Mouse (Mus musculus): Measurements from ENCODE around the gene Commd3.

Commd3 gene

DNA sequence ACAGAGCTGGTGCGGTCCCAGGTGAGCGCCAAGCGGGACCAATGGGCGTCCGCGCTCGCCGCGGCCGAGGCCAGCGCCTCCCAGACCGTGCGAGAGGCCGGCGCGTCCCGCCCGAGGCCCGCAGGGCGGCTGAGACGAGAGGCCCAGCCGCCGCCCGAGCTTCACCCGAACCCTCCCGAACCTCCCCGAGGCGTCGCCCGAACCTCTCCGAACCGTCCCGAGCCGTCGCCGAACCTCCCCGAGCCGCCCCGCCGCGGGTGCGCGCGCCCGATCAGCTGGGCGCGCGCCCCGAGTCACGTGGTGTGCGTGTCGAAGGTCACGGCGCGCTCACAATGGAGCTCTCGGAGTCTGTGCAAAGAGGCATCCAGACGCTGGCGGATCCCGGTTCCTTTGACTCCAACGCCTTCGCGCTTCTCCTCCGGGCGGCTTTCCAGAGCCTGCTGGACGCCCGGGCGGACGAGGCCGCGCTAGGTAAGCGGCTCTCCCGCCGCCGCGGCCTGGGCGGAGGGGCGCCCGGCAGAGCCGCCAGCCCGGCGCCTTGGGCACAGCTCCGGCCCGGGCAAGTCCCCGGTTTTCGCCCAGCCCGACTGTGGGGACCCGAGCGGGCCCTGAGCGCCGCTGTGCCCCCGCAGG lies at the start of gene Commd3:
Commd3 (plus strand) TSS at position 252 of the 633 bp plus-strand sequence.
- peak; percentile 95 for DNase-seq

DNA sequence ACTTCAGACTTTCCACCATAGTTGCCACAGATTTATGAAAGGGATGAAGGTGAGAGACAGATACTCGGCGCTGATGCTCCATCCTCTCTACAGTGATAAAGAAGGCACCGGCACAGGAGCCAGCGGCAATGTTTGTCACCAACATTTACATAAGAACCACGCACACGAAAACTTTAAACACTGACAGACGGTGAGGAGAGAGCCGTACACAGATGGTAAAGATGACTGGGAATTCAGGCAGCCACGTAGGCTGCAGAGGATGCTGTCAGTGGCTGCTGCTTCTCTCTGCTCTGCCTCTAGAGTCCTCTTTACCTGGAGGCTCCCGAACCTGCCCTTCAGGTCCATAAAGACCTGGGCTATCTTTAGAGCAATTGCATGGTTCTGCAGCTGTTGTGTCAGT lies 49.0 kb upstream of the Commd3 start:
- DNase-seq, result no peak

DNA sequence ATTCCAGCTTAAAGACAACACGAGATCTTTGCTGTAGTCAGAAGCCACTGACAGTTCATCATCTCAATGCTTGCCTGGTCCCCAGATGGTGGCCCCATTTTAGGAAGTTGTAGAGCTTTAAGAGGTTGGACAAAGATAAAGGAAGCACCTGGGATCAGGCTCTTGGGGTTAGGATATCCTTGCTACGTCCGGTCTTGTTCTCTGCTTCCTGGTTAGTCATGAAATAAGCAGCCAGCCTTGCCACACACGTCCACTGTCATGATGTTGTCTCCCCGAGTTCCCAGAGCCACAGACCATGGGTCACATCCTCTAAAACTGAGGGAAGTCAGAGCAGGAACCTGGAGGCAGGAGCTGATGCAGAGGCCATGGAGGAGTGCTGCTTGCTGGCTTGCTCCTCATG lies 41.6 kb upstream of the Commd3 start:
- no peak for DNase-seq

DNA sequence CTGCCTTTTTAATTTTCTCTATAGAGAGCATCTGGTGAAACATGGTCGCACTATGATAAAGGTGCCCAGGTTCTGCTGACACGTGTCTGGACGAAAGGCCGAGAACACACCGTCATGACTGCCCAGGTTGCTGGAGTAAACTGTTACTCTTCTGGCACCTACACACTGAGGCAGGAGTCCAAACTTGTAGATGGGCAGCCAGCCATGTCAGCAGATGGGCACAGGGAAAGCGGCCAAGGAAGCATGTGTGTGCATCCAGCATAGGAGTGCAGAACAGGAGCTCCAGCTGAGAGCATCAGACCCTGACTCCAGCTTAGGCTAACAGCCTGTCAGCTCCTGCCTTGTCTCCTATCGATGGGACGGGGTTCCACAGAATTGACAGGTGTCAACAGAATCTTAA lies 37.1 kb upstream of the Commd3 start:
- peak; percentile 20 for DNase-seq

DNA sequence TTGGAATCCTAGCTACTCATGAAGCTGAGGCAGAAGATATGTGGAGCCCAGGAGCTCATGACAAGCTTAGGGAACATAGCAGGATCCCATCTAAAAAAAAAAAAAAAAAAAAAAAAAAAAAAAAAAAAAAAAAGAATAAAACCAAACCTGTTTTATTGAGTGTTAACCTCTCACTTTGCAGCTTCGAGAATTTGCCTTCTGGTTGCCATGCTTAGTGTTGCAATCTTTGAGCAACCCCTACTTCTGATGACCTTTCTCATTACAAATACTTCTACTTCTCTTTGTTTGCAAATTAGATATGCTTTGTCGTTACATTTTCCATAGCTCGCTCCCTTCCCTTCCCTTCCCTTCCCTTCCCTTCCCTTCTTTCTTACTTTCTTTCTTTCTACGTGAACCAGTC lies 23.6 kb upstream of the Commd3 start:
- no peak for DNase-seq

DNA sequence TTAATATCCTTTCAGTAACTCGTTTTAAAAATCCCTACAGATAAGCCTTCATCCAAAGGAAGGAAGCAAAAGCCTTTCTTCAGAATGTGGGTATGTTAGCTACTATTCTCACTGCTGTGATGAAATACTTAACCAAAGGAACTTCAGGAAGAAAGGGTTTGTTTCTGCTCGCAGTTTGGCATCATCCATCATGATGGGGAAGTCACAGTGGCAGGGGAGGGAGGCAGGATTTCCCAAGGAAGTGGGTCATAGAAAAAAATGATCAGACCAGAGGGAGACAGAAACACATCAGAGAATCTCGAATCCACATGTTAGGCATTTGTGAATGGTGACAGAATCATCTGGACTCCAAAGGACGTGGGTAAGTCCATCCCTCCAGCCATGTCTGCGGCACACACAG lies 17.4 kb upstream of the Commd3 start:
- DNase-seq, result peak; percentile 21

DNA sequence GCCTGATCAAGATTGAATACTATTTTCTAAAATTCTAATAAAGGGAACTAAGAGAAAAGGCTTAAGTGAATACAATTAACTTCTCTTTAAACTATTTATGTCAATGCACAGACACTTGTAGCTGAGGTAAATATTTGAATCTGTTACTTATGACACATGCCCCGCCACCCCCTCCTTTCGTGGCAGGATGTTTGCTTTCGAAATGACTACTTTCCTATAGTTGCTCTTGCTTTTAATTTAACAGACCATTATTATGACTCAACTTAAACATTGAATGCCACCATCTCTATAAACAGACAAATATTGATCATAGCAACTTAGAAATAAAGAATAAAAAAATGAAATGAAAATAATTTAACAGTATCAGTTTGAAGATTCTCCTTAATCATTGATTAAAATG lies 8.2 kb upstream of the Commd3 start:
- DNase-seq, result no peak

DNA sequence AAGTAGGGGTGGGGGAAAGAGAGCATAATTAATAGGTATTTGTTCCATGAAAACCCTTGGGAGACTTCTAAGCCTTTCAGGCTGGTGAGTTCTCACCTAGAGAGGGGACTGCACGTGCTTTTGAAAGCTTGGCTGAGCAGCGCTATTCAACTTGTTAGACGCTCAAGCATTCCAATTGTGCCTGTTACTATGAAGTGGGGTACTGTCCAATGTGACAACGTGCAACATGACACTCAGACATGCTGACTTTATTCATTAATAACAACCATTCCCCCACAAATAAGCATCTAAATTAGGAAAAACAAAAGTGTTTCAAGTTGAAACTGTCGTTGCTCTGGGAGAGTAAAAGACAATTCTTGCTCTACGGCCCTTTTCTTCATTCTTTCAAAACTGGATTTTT lies 1.1 kb upstream of the Commd3 start:
- DNase-seq, result no peak

DNA sequence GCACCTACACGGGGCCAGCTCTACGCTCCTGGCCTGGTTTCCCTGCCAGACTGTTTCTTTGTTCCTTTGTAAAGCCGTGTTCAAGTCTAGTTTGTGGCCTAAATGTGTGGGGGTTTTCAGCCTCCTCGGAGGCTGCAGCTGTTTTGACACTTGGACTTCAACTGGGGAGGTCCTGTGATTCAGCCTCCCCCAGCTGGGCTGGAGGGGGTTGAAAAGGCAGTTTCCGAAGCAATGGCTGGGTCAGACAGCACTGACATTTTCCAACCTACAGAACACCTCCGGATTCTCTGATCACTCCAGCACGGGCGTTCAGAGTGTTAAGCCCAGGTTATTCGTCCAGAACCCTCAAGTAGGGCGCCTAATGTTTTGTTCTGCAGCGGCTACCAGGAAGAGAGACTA lies 581 bp downstream of the Commd3 start:
- DNase-seq, result no peak

DNA sequence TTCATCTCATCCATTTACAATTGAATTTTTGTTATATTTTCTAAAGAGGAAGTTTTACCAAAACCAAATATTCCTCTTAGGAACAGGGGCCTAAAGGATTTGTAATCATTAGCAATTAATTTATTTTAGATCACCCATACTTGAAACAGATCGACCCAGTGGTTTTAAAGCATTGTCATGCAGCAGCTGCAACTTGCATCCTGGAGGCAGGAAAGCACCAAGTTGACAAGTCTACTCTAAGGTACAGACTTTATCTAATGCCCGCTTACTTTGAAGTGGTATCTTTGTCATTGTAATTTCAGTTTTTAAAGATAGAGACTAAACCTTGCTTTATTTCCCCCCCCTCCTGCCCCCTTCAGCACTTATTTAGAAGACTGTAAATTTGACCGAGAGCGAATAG lies 1.6 kb downstream of the Commd3 start:
- DNase-seq, result no peak

DNA sequence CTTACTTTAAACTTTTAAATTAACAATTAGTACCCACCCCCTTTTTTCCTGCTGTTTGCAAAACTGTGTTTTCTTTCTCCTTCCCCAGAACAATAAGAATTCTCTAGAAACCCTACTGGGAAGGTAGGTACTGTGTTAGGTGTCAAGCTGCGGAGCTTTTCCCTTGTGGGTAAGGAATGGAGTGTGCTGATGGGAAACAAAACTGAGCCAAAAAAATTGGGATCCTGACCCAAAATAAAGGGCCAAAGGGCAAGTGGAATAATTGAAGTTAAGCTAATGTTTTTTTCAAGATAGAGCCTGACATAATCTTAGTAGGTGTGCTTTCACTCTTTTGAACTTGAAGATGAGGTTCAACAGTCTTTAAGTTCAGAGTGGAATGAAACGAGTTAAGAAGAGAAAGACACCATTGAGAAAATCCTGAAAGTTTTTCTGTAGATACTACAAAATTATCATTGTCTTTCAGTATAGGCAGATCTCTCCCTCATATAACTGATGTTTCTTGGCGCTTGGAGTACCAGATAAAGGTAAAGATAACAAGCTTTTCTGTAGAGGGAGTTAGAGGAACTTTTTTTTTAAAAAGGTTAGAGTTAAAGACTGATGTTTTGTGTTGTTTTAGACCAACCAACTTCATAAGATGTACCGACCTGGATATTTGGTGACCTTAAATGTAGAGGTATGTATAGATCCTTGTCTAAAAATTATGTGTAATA lies 2.2 kb downstream of the Commd3 start:
- DNase-seq, result no peak

DNA sequence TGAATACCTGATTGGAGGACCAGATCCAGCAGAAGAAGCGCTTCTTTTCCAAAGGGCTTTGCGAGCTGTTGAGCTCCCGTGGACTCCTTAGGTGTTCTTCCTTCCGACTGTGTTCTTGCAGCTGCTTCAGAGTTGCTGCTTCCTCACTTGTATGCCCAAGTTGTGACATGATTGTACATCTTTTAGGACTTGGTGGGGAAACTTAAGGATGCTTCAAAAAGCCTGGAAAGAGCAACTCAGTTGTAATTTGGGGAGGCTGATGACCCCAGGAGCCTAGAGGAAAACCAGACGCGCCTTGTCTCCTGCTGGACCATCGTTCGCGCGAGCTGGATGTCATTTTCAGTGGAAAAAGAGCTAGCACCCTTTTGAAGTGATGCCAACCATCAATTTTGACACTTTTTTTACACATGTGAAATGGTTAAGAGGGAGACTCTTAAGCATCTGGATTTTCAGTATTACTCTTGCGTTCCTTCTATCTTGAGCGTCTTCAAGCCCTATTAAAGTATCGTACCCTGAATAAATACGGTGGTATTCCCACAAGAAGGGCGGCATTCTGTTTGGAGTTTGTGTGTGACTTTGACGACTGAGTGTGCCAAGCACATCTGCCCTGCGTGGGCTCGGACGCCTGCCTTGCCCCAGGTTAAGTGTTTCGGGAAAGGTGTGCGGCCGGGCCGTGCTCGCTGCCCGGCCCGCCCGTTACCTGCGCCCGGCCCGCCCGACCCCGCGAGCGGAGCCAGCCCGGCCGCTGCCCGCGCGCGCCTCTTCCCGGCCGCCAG lies 3.7 kb downstream of the Commd3 start:
- DNase-seq, result peak; percentile 2

DNA sequence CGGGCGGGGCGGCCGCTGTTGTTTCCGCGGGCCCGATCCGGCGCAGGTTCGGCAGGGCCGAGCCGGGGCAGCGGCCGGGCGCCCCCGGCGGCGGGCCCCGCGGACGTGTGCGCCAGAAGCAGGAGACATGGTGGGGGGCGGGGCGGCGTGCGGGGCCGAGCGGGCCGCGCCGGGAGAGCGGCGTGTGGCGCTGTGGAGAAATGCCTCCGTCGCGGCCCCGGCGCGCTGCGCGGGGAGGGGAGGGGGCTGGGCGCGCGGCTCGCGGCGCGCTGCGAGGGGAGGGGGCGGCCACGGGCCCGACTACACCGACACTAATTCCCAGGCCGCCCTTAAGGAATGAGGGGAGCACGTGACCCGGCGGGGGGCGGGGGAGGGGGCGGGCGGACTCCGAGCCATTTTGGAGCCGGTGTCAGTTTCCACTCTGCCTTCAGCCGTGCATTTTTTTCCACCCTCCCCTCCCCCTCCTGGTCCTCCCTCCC lies 4.3 kb downstream of the Commd3 start:
- DNase-seq, result peak; percentile 84

DNA sequence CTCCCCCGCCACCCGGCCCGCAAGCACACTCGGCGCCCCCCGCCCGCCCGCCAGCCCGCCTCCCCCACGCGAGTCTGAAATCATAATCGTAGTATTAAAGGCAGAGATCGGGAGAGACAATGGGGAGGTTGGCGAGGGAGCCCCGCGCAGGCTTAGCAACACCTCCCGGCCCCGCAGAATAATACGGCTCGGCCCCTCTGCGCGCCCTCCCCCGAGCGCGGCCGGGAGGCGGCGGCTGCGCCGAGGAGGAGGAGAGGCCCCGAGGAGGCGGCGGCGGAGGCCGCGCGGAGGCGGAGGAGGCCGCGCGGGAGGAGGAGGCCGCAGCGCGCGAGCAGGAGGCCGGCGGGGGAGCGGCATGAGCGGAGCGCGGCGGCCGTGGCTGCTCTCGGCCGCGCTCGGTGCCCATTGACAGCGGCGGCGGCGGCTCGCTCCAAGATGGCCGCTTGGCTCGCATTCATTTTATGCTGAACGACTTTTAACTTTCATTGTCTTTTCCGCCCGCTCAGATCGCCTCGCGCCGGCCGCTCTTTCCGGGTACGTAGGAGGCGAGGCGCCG lies 4.8 kb downstream of the Commd3 start, which contains the start of gene Bmi1:
Bmi1 (plus strand) TSS at position 83 of the 556 bp plus-strand sequence.
- DNase-seq, result peak; percentile 58

DNA sequence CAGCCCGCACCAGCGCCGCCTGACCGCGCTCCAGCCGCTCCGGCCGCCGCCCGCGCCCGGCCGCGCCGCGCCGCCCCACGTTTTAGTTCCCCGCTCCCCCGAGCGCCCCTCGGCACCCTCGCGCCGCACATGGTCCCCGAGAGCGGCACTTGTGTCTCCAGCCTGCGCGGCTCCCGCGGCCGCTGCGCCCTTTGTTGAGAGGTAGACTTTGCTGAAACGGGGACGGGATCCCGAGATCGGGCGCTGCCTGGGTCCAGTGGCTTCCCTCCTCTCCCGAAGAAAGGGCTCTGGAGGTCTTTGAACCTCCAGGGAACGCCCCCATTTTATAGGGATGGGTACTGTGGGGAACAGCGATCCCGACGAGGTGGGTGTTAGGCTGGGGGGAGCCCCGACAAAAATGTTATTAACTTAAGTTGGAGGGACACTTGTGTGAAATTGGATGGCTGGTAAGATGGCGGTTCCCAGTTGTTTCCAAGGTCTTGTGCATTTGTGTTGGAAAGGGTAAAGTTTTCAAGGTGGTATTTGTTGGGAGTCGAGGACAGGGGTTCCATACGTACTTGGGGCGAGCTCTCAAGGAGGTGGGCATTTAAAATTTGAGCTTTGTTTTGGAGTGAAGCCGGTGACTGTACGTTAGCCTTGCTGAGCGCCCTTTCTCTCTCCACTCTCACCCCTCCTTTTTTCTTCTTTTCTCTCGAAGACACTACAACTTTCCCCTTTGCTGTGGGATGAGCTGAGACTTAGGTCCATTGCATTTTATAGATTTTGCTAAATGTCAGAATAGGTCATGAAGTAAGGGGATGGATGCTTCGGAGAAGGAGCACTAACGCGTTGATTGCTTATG lies 5.7 kb downstream of the Commd3 start:
- peak; percentile 56 for DNase-seq

DNA sequence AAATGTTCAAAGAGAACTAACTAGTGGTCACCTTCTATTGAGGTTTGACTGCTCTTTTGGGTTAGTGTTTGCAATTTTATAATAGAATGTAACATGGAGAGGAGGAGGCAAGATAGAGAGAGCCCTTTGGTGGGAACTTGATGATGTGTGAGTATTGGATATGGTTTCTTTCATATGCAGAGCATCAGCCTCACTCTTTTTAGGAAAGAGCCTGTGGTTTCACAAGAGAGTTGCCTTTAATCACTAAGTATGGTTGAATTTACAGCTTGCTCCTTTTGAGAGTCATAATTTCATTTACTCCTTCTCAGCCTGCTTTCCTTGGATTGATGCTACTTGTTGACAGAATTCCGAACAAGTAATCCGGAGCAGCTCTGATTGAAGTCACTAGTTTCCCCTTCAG lies 7.5 kb downstream of the Commd3 start:
- DNase-seq, result no peak

DNA sequence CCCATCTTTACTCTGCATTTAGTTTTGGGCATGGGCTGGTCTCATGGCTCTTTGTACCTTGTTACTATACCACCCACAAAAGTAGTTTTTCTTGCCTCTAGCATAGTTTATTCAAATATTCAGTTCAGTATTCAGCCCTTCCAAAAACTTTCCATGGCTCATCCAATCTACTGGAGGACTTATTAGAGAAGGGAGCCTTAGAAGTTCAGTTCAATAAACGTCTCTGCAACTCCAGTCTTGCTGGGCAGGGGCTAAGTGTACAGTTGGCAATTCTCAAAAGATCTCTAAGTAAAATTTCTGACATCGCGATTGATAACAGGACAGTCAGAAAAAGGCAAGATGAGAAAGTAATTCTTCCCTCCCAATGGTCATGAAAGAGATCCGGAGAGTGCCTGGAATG lies 8.3 kb downstream of the Commd3 start:
- DNase-seq, result no peak

DNA sequence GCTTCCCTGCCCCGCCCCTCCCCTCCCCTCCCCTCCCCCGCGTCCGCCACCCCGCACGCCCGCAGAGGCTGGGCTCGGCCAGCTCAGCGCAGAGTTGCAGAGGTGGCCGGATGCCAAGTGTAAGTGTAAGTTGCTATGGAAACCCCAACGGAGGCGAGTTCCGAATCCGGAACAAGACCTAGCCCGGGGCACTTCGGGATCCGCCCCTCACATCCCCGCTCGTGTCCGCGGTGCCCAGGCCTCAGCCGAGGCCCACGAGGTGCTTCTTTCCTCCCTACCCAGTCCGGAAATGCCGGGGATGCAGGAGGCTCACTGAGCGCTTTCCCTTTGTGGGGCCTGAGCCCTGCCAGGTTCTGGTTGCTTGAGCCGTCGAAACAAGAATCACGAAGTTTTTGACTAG lies 8.8 kb downstream of the Commd3 start:
- DNase-seq, result peak; percentile 80

DNA sequence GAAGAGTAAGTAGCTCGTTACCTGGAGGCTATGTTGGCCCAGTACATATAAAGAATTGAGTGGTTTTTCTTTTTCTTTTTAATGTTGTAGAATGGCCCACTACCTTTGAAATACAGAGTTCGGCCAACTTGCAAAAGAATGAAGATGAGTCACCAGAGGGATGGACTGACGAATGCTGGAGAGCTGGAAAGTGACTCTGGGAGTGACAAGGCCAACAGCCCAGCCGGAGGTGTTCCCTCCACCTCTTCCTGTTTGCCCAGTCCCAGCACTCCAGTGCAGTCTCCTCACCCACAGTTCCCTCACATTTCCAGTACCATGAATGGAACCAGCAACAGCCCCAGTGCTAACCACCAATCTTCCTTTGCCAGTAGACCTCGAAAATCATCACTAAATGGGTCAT lies 11.9 kb downstream of the Commd3 start:
- no peak for DNase-seq

DNA sequence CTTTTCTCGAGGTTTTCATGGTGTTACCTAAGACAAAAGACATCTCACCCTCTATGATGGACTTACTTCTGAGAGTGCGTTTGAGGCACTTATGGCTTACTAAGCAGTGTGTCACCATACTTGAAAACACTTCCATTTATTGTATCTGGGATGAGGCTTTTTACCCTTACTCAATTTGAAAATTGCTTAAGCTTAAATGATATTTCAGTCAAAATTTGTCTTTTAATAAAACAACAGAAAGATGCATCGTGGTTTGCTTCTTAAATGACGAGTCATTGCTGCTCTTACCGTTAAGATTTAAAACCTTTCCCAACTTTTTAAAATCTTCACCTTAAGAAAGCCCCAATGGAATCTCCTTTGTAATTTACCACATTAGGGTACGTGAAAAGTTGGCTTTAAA lies 14.2 kb downstream of the Commd3 start:
- no peak for DNase-seq

DNA sequence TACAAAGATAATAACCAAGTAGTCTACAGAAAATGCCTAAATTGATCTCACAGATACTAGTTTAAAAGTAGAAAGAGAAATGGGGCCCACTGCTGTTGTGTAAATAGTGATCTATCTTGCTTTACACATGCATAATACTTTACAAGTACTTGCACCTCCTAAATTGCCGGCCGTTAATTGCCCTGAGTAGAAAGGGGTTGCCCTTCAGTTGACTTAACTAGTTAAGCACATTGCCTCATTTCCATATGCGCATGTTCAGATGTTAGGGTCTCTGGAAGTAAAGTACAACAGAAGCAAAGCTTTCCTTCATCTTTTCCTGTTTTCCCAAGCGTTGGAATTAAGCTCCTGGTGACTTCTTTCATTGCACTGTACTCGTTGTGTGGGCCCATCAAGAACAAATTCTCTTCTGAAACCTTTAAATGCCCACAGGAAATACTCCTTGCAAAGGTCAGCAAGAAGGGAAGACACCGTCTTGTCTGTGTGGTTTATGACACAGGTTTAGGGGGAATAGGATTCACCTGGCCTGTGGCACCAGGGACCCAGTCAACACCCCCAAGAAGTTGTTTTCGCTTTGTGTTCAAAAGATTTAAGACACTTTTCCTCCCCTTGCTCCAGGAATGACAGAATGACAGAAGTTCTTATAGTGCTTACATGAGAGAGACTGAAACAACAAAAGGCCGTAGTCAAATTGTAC lies 14.8 kb downstream of the Commd3 start:
- no peak for DNase-seq

DNA sequence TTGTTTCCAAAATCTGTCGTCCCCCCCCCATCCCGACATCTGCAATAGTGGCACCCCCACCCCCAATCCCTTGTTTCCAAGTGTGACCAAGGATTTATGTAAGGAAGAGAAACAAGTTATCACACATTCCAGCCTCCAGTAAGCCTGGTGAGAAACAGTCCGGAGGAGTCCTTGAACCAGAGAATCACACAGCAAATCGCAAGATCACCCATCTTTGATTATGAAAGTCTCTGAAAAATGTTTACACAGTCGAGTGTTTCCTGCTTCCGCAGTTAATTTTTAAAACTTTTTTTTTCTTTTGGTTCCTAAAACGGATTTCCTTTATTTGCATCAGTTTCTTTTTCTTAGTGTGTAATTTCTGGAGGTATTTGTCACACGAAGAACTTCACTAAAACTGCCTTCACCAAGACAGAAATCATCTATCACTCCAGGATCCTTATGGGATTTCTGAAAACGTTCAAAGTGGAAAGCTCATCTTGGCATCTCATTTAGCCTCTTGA lies 15.5 kb downstream of the Commd3 start:
- no peak for DNase-seq

Data from lung, postnatal 10 days (tissue).